Mouse (Mus musculus) G1E-ER4 (cell line): ENCODE measurements around the gene Eps8l2. TPM values are rescaled to one million over a fixed set of nuclear protein-coding genes. Genes with fewer than 3 reads are reported as not detected.

Source experiments
- GATA1 ChIP-seq: IDR thresholded peaks from one replicate; pipeline ENCODE4 v1.8.0; 2012; ENCODE audit warnings: low read length, inconsistent platforms
- polyA plus RNA-seq: library from polyadenylated mRNA; stranded (reverse); fragments of >175 nt; gene quantifications from 2 replicates; pipeline ENCODE4 v1.2.3, GENCODE M21; 2012

Gene Eps8l2
- polyA plus RNA-seq, 1 experiment, result not detected

GRCm38 (mm10) chr7:141411667-141412066, 73.0 kb downstream of the Eps8l2 start:
- TF ChIP-seq GATA1, result no peak

Other genes starting within 250 kb of the Eps8l2 start
- gene Sigirr, start 238.3 kb upstream of the Eps8l2 start, polyA plus RNA-seq, result 7.2 and 9.5 TPM in 2 replicates
- not detected in 2 replicates for gene Ano9, start 221.1 kb upstream of the Eps8l2 start, polyA plus RNA-seq
- 49.9 and 62.6 TPM in 2 replicates for gene Ptdss2, start 216.5 kb upstream of the Eps8l2 start, polyA plus RNA-seq
- gene Rnh1, start 166.0 kb upstream of the Eps8l2 start, polyA plus RNA-seq, result 1.5 and 14.6 TPM in 2 replicates
- 46.6 and 52.7 TPM in 2 replicates for gene Hras, start 144.9 kb upstream of the Eps8l2 start, polyA plus RNA-seq
- 2.4 and 3.1 TPM in 2 replicates for gene Lrrc56, start 144.7 kb upstream of the Eps8l2 start, polyA plus RNA-seq
- 0.08 and 0.10 TPM in 2 replicates for gene Lmntd2, start 124.8 kb upstream of the Eps8l2 start, polyA plus RNA-seq
- 12.7 and 20.3 TPM in 2 replicates for gene Rassf7, start 123.0 kb upstream of the Eps8l2 start, polyA plus RNA-seq
- 132 and 133 TPM in 2 replicates for gene Phrf1, start 110.1 kb upstream of the Eps8l2 start, polyA plus RNA-seq
- gene Irf7, start 72.4 kb upstream of the Eps8l2 start, polyA plus RNA-seq, result 24.4 and 30.7 TPM in 2 replicates
- not detected in 2 replicates for gene Cdhr5, start 62.1 kb upstream of the Eps8l2 start, polyA plus RNA-seq
- gene Sct, start 59.7 kb upstream of the Eps8l2 start, polyA plus RNA-seq, result not detected in 2 replicates
- gene Drd4, start 46.9 kb upstream of the Eps8l2 start, polyA plus RNA-seq, result 0.03 TPM in 1 of 2 replicates, not detected in the other
- gene Deaf1, start 11.2 kb upstream of the Eps8l2 start, polyA plus RNA-seq, result 72.4 and 106 TPM in 2 replicates
- gene Tmem80, start 11.1 kb upstream of the Eps8l2 start, polyA plus RNA-seq, result 8.7 and 9.3 TPM in 2 replicates
- 96.8 and 412 TPM in 2 replicates for gene Taldo1, start 53.3 kb downstream of the Eps8l2 start, polyA plus RNA-seq
- 16.2 and 16.7 TPM in 2 replicates for gene Gatd1, start 75.3 kb downstream of the Eps8l2 start, polyA plus RNA-seq
- gene Cend1, start 90.6 kb downstream of the Eps8l2 start, polyA plus RNA-seq, result not detected in 2 replicates
- gene Slc25a22, start 99.0 kb downstream of the Eps8l2 start, polyA plus RNA-seq, result 66.0 and 68.6 TPM in 2 replicates
- 39.0 and 55.7 TPM in 2 replicates for gene Pidd1, start 105.1 kb downstream of the Eps8l2 start, polyA plus RNA-seq
- 3,328 and 6,963 TPM in 2 replicates for gene Rplp2, start 108.5 kb downstream of the Eps8l2 start, polyA plus RNA-seq
- 61.7 and 77.3 TPM in 2 replicates for gene Pnpla2, start 116.3 kb downstream of the Eps8l2 start, polyA plus RNA-seq
- 0.09 TPM in 1 of 2 replicates, not detected in the other for gene Cracr2b, start 122.2 kb downstream of the Eps8l2 start, polyA plus RNA-seq
- gene Cd151, start 128.5 kb downstream of the Eps8l2 start, polyA plus RNA-seq, result 15.2 and 30.8 TPM in 2 replicates
- gene Polr2l, start 136.3 kb downstream of the Eps8l2 start, polyA plus RNA-seq, result 88.8 and 114 TPM in 2 replicates
- 26.6 and 26.7 TPM in 2 replicates for gene Tspan4, start 136.4 kb downstream of the Eps8l2 start, polyA plus RNA-seq
- gene Chid1, start 201.0 kb downstream of the Eps8l2 start, polyA plus RNA-seq, result 14.6 and 17.4 TPM in 2 replicates
- gene Ap2a2, start 223.3 kb downstream of the Eps8l2 start, polyA plus RNA-seq, result not detected in 2 replicates